Mouse (Mus musculus) hindlimb bud, embryonic 11.5 days (tissue): ENCODE data around the gene Fus.
"Not testable (repeated sequence)": the region's sequence is repeated elsewhere in the genome, so short reads cannot be mapped to it uniquely, and the experiment has no call there.

Experiments
- DNase-seq: peaks from one replicate; pipeline ENCODE4 v3.0.0-alpha.2; 2012; ENCODE audit warnings: low read depth, low spot score; ENCODE audit errors: extremely low spot score

Gene Fus

DNA sequence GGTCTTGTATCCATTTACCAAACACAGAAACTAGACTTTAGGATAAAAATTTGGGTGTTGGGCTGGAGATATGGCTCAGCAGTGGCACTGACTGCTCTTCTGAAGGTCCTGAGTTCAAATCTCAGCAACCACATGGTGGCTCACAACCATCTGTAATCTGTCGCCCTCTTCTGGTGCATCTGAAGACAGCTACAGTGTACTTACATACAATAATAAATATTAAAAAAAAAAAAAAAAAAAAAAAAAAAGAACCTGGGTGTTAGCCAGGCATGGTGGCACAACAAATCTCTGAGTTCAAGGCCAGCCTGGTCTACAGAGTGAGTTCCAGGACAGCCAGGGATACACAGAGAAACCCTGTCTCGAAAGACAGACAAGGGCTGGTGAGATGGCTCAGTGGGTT lies 25.2 kb upstream of the Fus start:
- not testable (repeated sequence) for DNase-seq

GRCm38 (mm10) chr7:127944614-127945013 lies 22.6 kb upstream of the Fus start:
- DNase-seq = no peak

DNA sequence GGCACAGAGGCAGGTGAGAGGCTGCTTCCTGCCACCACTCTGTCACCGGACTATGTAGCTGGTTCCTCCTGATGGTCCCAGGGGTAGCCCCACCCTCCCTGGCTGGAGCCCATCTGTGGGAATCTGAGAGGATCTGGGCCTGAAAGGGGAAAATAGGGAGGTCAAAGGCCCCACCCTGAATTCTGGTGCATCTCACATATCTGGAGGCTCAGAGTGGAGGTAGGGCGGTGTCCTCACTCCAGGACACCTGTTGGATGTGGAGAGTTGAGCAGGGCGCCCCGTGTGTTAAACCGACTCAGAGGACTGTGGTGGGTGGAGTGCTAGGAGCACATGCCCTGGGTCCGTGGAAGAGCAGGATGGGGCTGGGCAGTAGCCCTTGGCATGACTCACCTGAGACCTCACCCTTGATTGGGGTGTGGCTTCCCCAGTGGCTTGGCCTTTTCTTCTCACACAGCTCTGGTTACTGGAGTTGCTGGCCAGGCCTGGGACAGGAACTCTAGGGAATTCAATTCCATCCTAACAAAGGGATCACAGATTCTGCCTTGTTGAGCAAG lies 20.7 kb upstream of the Fus start, which contains the start of gene Prss36:
Prss36 (minus strand) TSS at position 256 of the 554 bp plus-strand sequence.
- DNase-seq = no peak

GRCm38 (mm10) chr7:127952864-127953581 lies 14.2 kb upstream of the Fus start:
- no peak for DNase-seq

DNA sequence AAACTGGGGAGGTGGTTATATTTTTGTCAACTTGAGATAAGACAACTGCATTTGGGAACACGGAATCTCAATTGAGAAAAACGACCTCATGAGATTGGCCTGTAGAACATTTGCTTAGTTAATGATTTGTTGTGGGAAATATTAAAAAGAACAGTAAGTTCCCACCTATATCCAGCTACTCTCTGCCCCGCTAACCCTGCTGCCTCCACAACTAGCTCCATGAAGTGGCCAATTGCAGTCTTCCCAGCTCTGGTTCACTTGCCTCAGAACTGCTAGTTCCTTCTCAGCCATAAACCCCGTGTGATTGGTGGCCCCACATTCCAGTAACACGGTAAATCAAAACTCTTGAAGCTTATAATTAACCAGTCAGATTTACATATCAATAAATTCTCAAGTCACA lies 7.9 kb upstream of the Fus start:
- DNase-seq = no peak

GRCm38 (mm10) chr7:127966371-127966918 lies 812 bp upstream of the Fus start:
- no peak for DNase-seq

DNA sequence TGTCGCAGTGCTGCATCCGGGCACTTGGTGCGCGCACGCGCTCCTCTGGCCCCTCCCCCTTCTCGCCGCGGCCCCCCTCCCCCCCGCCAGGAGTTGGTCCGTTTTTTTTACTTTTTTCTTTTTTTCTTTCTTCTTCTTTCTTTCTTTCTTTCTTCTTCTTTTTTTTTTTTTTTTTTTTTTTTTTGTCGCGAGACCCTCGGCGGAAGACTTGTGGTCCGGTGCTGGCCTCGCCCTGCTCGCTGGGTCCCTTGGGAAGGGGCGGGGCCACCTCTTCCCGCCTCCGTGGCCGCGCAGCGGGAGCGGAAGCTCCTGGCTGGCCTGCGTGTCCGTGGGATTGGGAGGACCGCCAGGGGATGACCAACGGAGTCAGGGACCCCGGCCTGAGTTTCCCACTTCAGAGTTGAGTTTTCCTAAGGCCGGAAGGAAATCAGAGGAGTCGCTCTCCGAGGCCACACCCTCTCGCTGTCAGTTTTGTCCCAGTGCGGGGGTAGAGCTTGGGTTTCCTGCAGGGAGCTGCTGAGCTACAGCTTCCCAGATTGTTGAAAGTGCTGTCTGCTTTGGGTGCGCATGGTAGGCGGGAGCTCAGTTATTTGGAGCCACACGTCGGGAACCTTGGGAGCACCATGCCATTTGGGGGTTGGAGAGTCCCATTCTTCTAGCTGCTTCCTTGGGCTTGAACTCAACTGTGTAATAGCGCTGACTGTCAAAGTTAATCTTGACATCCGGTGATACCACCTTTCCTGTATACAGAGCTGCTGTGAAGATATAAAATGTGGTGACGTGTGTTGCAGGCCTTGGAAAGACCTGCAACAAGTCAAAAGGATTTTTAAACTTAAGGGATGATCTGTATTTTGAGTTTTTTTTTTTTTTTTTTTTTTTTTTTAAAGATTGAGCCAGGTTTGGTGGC lies 918 bp downstream of the Fus start:
- DNase-seq = no peak

- no peak for DNase-seq
These were observed 7.2 kb downstream of the Fus start for GRCm38 (mm10) chr7:127974413-127974930.

GRCm38 (mm10) chr7:127978856-127979255 lies 11.6 kb downstream of the Fus start:
- no peak for DNase-seq

DNA sequence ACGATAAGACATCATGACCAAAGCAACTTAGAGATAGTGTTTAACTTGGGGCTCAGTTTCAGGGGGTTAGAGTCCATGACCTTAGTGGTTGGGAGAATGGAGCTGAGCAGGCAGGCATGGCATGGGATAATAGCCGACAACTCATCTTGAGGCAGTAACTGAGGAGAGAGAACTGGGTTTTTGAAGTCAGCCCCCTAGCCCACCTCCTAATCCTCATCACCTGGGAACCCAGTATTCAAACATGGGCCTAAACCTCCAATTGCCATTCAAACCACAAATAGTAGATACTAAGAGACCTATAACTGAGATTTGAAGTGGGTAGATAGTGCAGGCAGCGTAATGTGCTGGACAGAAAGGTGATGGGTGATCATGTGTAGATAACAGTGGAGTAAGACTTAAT lies 13.3 kb downstream of the Fus start:
- no peak for DNase-seq

DNA sequence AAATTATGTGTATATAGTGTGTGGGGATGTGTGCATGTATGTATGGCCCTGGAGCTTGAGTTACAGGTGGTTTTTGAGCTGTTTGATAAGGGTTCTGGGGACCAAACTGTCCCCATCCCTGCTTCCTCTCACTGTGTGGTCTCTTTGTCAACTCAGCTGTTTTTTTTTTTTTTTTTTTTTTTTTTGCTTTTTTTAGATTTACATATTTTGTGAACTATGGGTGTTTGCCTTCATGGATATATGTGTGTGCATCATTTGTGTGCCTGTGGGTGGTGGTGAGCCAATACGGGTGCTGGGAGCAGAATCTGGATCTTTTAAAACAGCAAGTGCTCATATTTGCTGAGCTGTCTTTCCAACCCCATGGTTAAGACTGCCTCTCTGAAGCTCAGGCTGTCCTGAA lies 21.6 kb downstream of the Fus start:
- DNase-seq = no peak

- DNase-seq = peak; percentile 71
These were observed 24.6 kb downstream of the Fus start for GRCm38 (mm10) chr7:127991643-127992487.

GRCm38 (mm10) chr7:127992488-127993340 lies 25.5 kb downstream of the Fus start:
- DNase-seq = no peak

DNA sequence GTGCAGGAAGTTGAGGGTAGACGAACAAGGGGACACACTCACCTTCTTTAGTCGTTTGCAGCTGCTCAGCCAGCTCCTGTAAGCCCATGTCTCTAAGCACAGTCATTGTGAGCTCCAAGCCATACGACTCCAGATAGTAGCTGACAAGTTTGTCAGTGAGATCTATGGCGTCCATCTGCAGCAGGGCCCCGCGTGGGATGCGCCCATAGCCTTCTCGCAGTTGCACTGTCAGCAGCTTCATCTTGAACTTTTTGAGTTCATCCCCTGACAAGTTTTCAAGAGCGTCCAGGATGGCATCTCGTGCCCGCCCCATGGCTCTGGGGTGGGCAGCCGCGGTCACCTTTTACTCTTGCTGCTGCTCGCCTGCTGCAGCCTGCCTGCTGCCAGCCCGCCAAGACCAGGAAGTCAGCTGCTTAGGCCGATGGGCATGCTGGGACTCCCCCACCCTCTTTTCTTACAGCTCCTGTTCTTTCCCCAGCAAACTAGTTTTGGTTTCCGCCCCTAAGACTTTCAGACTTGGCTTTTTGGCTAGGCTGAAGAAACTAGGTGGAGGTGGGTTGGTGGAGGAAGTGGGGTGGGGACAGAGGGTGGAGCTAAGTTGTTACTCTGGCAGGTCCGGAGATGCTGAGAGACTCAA lies 26.2 kb downstream of the Fus start, which contains the start of gene Pycard:
Pycard (minus strand) TSS at position 527 of the 637 bp plus-strand sequence.
- no peak for DNase-seq

GRCm38 (mm10) chr7:127999436-127999835 lies 32.2 kb downstream of the Fus start:
- DNase-seq = no peak

- no peak for DNase-seq
These were observed 33.1 kb downstream of the Fus start for GRCm38 (mm10) chr7:128000068-128000950.

GRCm38 (mm10) chr7:128003098-128003497 lies 35.8 kb downstream of the Fus start:
- DNase-seq = no peak

DNA sequence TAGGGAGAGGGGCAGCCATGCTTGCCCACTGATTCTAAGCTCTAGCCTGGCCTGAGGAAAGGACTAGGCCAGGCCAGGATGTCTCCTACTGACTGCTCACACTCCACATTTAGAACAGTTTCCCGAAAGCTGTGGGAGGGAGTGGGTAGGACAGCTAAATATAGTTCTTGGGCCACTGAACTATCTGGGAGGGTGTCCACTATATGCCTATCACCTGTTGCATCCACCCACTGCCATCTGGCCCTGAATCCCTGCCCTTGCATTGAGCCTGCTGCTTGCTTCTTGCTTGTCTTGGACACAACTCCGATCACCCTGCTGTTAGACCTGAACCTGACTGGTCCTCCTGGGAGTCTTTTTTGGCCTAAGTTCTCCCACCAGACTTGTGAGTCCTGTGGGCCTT lies 36.4 kb downstream of the Fus start, which contains the start of gene Trim72:
Trim72 (plus strand) TSS at position 262 of the 400 bp plus-strand sequence.
- DNase-seq = no peak
